Mouse (Mus musculus) lung, postnatal 0 days (tissue): ENCODE data around the gene Taar7b.

Source experiments
- CTCF ChIP-seq: IDR thresholded peaks from 2 replicates; pipeline ENCODE4 v1.5.1; 2016; ENCODE audit warnings: antibody characterized with exemption, mild to moderate bottlenecking
- EP300 ChIP-seq: IDR thresholded peaks from 2 replicates; pipeline ENCODE4 v1.6.1; 2016; ENCODE audit warnings: antibody characterized with exemption, mild to moderate bottlenecking, control low read depth

DNA sequence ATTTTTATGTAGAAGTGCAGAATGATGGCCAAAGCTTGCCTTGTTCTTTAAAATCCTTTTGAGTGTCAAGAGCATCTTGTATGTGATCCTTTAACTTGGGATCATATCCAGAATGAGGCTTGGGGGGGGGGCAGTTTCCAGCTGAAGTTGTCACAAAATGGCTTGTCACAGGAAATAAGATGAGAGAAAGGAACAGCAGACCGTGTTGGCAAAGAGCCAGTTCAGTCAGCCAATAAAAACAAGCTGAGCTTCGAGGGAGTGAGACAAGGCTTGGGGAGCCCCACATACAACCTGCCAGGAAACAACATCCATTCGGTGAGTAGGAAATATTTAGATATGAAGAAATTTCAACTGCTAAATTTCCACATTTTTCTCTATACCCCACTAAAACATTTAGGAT lies 36.3 kb upstream of the Taar7b start:
- TF ChIP-seq CTCF: no peak
- no peak for TF ChIP-seq EP300
